Mouse (Mus musculus) c-Kit-positive CD71-positive TER-119-negative erythroid progenitor cells, embryonic 14.5 days (primary cell): ENCODE data around the gene Amotl2.
"Not testable (repeated sequence)": the region's sequence is repeated elsewhere in the genome, so short reads cannot be mapped to it uniquely, and the experiment has no call there.

Experiments used
- DNase-seq: peaks from one replicate; pipeline ENCODE4 v3.0.0-alpha.2; 2013; ENCODE audit warnings: low read depth

The Amotl2 gene

GRCm38 (mm10) chr9:102733999-102734738 is 17.7 kb downstream of the Amotl2 start:
- DNase-seq, result no peak

DNA sequence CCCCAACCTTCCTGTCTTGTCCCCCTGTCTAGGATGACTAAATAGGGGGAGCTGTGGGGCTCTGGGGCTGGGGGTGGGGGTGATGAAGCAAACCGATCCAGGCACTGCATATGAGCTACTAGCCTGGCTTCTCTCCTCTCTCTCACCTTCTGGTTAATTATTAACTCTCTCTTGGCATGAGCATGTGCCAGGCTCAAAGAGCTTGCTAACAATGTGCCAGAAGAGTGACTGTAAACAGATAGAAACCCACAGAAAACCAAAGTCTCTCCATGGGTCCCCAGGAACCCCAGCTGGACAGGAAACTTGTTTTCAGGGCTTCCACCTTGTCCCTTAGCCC is 18.2 kb downstream of the Amotl2 start:
- DNase-seq, result no peak

DNA sequence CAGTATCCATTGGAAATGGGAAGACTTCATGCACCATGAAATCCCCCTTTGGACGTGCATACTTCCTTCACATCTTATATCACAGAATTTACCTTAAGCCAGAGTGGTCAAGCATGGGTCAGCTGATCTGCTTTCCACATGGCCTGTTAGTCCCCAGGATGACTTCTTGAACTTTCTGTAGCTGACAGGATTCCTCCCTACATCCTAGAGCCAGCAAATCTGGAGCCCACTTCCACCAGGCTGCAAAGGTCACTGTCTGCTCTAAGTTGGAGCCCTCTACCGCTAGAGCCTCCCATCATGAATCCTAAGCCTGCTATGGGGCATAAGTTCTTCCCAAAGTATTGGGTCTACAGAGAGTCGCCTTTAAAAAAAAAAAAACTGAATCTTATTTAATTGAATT is 18.8 kb downstream of the Amotl2 start:
- no peak for DNase-seq

GRCm38 (mm10) chr9:102735996-102736395 is 19.5 kb downstream of the Amotl2 start:
- DNase-seq, result no peak

DNA sequence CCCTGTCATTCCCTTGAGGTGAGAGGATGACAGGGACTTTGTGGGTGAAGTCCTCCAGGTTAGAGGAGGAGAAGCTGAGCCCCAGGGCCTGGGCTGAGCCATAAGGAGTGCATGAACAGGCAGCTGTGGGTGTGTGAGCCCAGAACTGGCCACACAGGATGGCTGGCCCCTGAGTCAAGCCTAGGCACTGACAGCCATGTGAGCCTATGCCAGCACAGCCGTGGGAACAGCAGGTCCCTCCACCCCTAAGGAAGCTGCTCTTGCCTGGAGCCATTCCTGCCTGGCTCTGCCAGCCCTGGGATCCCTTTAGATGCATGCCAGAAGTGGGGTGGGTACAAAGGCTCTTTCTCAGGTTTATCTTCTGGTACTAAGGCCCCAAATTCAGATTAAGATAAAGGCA is 20.9 kb downstream of the Amotl2 start:
- no peak for DNase-seq

- DNase-seq, result no peak
Observed at GRCm38 (mm10) chr9:102746753-102747152, 30.3 kb downstream of the Amotl2 start.

- no peak for DNase-seq
Observed at GRCm38 (mm10) chr9:102747902-102748301, 31.4 kb downstream of the Amotl2 start.

- no peak for DNase-seq
Observed at GRCm38 (mm10) chr9:102749216-102749615, 32.7 kb downstream of the Amotl2 start.

DNA sequence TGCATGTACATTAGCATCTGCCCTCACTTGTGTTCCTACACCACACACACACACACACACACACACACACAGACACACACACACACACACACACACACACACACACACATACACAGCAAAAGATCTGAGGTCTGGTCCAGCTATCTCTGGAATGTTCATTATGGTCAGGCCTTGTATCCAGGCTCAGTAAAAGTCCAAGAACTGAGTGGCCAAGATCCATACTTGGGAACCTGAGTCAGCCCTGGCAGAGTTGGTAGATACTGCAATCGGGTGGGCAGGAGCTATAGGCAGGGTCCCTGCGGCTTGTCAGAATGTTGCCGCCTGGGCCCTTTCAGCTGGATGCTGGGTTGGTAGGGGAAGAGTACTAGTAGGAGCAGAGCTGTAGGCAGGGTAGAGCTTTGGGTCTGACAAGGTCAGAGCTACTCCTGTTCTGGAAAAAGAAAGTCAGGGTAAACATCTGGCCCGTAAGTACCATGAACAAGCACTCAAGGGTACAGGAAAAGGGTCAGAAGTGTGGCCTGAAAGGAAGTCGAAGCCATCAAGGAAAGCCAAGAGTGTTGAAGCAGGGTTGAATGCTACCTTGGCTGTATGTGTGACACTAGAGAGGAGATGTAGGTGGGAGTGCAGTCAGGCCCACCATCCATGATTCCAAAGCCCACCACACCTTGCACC is 35.3 kb downstream of the Amotl2 start:
- DNase-seq, result no peak

GRCm38 (mm10) chr9:102753299-102753698 is 36.8 kb downstream of the Amotl2 start:
- no peak for DNase-seq

DNA sequence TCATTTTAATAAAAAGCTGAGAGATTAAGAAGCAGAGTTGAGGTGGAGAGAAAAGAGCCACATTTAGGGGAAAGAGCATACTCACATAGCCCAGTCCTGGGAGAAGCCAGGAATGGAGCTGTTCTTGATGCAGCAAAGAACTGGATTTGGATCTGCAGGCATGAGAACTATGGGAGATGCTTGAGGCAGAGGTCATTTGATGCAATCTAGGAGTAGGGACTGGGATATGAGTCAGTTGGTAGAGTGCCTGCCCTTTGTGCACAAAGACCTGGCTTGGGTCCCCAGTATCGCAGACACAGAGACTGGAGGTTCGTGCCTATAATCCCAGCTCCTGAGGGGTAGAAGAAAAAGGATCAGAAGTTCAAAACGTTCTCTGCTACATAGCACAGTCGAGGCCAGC is 38.7 kb downstream of the Amotl2 start:
- DNase-seq, result no peak

GRCm38 (mm10) chr9:102755591-102756270 is 39.3 kb downstream of the Amotl2 start:
- DNase-seq, result no peak

GRCm38 (mm10) chr9:102756352-102756751 is 39.9 kb downstream of the Amotl2 start:
- DNase-seq, result no peak

- DNase-seq, result no peak
Observed at GRCm38 (mm10) chr9:102758851-102759250, 42.4 kb downstream of the Amotl2 start.

GRCm38 (mm10) chr9:102759581-102760001 is 43.1 kb downstream of the Amotl2 start:
- DNase-seq, result no peak

DNA sequence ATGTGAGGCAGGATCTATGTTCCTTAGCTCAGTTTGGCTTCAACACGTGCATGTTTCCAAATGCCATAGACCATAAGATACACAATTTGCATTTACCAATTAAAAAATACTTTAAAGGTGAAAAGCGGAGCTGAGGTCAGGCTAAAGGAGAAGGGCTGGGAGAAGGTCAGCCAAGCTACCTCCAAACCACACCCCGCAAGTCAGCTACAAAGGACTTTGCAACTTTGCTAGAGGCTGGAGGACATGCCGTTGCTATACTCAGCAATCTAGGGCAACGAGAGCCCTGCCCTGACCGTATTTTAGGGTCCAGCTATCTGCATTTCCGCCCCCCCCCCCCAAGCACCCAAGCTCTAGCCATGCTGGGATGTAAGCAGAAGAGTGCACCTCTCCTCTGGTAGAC is 45.1 kb downstream of the Amotl2 start:
- no peak for DNase-seq

- no peak for DNase-seq
Observed at GRCm38 (mm10) chr9:102762836-102763235, 46.4 kb downstream of the Amotl2 start.

DNA sequence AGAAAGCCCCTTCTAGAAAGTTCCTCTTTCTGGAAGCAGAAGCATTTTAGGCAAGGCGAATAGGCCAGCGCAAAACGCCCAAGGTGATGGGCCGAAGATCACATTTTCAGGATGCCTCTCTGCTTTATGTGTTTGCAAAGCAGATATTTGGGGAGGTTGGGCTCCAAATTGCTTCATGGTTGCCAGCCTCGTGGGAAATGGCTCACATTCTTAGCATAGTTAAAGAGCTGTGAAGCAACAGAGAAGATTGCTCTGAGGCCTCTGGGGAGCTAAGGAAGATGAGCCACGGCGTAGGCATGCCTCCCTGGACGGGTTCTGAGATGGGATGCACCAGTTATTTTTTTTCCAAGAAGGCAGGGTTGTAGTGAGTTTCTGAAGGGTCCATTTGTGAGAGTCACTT is 47.0 kb downstream of the Amotl2 start:
- DNase-seq, result no peak

DNA sequence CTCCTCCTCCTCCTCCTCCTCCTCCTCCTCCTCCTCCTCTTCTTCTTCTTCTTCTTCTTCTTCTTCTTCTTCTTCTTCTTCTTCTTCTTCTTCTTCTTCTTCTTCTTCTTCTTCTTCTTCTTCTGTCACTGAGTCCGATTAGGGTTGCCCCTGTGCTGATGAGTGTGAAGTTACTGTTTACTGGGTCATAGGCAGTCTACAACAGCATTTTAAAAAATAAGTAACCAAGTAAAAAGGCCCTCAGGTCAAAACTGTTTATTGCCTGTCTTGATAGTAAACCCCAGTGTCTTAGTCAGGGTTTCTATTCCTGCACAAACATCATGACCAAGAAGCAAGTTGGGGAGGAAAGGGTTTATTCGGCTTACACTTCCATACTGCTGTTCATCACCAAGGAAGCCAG is 48.1 kb downstream of the Amotl2 start:
- not testable (repeated sequence) for DNase-seq

DNA sequence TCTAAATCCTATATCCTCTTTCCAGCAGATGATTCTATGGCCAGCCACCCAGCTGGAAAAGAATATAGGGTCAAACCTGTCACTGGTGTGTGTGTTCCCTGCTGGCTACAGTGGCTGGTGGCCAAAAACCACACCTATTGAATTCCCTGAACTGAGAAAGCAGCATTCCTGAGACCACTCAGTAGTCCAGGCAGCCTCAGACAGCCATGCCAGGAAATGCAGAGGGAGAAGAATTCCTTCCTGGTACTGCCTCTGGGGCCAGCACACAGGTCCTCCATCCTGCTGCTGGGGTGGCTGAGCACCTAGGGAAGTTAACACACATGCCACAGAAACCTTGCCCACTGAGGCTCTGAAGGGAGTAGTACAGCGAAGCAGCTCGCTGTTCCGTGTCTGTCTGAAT is 50.3 kb downstream of the Amotl2 start:
- DNase-seq, result no peak

- DNase-seq, result no peak
Observed at GRCm38 (mm10) chr9:102769257-102769656, 52.8 kb downstream of the Amotl2 start.

GRCm38 (mm10) chr9:102770190-102770589 is 53.7 kb downstream of the Amotl2 start:
- no peak for DNase-seq

DNA sequence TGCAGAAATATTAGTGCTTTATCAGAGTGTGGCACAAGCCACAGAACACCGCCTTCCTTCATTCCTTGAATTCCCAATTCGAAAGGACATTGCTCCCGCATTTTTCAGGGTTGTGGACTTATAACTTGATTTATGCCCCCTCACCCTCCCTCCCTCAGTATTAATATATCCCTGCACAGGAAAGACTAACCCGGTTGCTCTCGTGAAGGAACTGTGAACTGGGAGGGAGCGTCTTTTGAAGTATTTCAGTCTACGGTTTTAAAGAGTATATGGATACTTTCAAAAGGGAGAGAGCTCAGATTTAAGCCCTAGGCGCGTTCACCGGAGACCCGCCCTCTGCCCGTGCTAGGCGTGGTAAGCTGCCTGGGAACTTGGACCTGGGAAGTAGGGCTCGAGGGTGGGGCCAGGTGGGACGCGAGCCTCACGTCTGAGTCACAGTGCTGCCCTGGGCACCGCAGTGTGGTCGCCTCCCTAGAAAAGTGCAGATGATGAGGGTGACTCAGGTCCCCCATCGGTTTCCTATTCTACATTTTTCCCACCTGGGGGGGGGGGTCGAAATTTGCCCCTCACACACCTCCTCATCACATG is 54.9 kb downstream of the Amotl2 start:
- DNase-seq, result no peak
